ENCODE assay signal across 8 mouse cellular contexts in the genomic region with DNA sequence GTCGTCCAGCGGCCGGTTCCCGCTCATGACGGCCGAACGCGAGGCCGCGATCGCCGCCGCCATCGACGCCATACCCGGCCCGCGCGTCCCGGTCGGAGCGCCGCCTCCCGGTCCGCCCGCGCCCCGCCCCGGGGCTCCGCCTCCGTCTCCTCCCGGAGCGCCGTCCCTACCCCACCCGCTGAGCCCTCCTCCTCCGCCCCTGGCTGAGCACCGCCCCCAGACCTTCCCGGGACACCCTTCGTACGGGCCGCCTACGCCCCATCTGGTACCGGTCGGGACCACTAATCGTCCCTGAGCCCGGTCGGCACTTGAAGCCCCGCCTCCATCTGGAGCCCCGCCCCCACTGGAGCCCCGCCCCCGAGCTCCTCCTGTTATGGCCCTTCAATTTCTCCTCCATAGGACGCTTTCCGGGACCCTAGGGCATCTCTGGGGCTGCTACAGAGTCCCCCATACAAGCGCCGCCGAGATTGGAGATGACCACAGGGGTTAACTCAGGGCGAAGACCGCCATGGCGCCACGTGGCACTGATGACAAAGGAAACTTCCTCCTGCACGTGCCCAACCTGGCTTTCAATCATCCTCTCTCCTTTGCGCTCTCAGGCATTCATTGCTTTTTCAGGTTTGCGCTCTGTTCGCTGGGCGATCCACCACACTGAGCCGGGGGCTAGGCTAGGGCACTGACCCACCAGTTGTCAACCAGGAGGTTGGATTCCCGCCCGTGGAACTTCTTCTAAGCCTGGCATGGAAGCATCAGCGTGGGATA. TPM values are rescaled to one million over a fixed set of nuclear protein-coding genes. Genes with fewer than 3 reads are reported as not detected.
DNase-seq lines count a peak whose midpoint lies in the region; ATAC-seq and TF ChIP-seq lines count a peak whose summit lies in the region.

Gene 2310022B05Rik (minus strand): TSS at position 258 of the 762 bp plus-strand sequence.

- H3K27me3 ChIP-seq in embryonic facial prominence, embryonic 14.5 days (replicated peaks; ENCODE audit: control insufficient read depth, insufficient read depth, low read length) = no peaks in the 10 kb centered on the region
- H3K27me3 ChIP-seq in heart, adult 2 months (ENCODE audit: control insufficient read depth, insufficient read depth, low read length) = no peaks in the 10 kb centered on the region
- no peaks in the 10 kb centered on the region for H3K27me3 ChIP-seq in limb, embryonic 12.5 days
- H3K27me3 ChIP-seq in midbrain, embryonic 14.5 days (ENCODE audit: control insufficient read depth, insufficient read depth, low read length) = no peaks in the 10 kb centered on the region

- H3K27ac ChIP-seq in bone marrow, adult 2 months (ENCODE audit: control insufficient read depth, insufficient read depth, low read depth, low read length, poor library complexity) = peak within 1 kb of the TSS; percentile 13
- peak within 1 kb of the TSS; percentile 94 for H3K27ac ChIP-seq in embryonic facial prominence, embryonic 14.5 days (replicated peaks; ENCODE audit: low read depth, low read length)
- H3K27ac ChIP-seq in heart, adult 2 months = peak within 1 kb of the TSS; percentile 89
- H3K27ac ChIP-seq in limb, embryonic 12.5 days = peak within 1 kb of the TSS; percentile 87
- H3K27ac ChIP-seq in midbrain, embryonic 14.5 days (replicated peaks; ENCODE audit: low read depth, low read length) = peak within 1 kb of the TSS; percentile 87

- DNase-seq in A20 (ENCODE audit: low read depth, low spot score) = peak; percentile 85
- DNase-seq in embryonic facial prominence, embryonic 14.5 days (ENCODE audit: low spot score) = peak; percentile 96
- DNase-seq in heart, adult 2 months = peak; percentile 93 to 94
- peak; percentile 88 to 89 for DNase-seq in kidney, adult 8-10 months
- peak; percentile 89 for DNase-seq in midbrain, embryonic 14.5 days
- DNase-seq in spleen, adult 12 weeks (ENCODE audit: low spot score) = peak; percentile 82

- H3K9ac ChIP-seq in embryonic facial prominence, embryonic 14.5 days (ENCODE audit: low read depth, low read length) = peak within 1 kb of the TSS; percentile 95
- peak within 1 kb of the TSS; percentile 94 for H3K9ac ChIP-seq in heart, adult 2 months (ENCODE audit: low read depth, low read length)
- peak within 1 kb of the TSS; percentile 93 for H3K9ac ChIP-seq in limb, embryonic 12.5 days (replicated peaks)
- H3K9ac ChIP-seq in midbrain, embryonic 14.5 days (replicated peaks; ENCODE audit: low read length) = peak within 1 kb of the TSS; percentile 83

- no peaks in the 10 kb centered on the region for H3K79me2 ChIP-seq in heart, adult 2 months (replicated peaks; ENCODE audit: control insufficient read depth, insufficient read depth, low read length)

- no peak for TF ChIP-seq CTCF in bone marrow, adult 2 months (IDR thresholded peaks at IDR 0.05; ENCODE audit: control insufficient read depth, insufficient read depth, low read length)
- peak; percentile 40 for TF ChIP-seq CTCF in heart, adult 2 months (IDR thresholded peaks at IDR 0.05)

- peak; percentile 68; the same call in 1 of the 2 replicates for TF ChIP-seq POLR2A in bone marrow, adult 2 months (IDR thresholded peaks at IDR 0.05; ENCODE audit: borderline replicate concordance, control insufficient read depth, low read depth, low read length)
- TF ChIP-seq POLR2A in heart, adult 2 months (IDR thresholded peaks at IDR 0.05; ENCODE audit: insufficient read depth, low read depth, low read length) = peak; percentile 66; the same call in 1 of the 2 replicates

- H3K4me2 ChIP-seq in embryonic facial prominence, embryonic 14.5 days (ENCODE audit: low read depth, low read length) = peak within 1 kb of the TSS; percentile 69
- H3K4me2 ChIP-seq in limb, embryonic 12.5 days = peak within 1 kb of the TSS; percentile 84
- peak within 1 kb of the TSS; percentile 65 for H3K4me2 ChIP-seq in midbrain, embryonic 14.5 days (ENCODE audit: low read length)

- intact Hi-C loops in heart, adult 2 months (cut with DNase I) = no loop called here

- no peak for TF ChIP-seq EP300 in heart, adult 2 months (IDR thresholded peaks at IDR 0.05; ENCODE audit: insufficient read depth, low read depth, low read length)

- H3K36me3 ChIP-seq in embryonic facial prominence, embryonic 14.5 days (ENCODE audit: control insufficient read depth, insufficient read depth, low read length) = no peaks in the 10 kb centered on the region
- peaks cover 10% of the 10 kb centered on the region for H3K36me3 ChIP-seq in heart, adult 2 months (ENCODE audit: control insufficient read depth, insufficient read depth, low read length)
- H3K36me3 ChIP-seq in limb, embryonic 12.5 days = peaks cover 6% of the 10 kb centered on the region; the same call in 1 of the 2 replicates
- no peaks in the 10 kb centered on the region for H3K36me3 ChIP-seq in midbrain, embryonic 14.5 days (ENCODE audit: control insufficient read depth, insufficient read depth, low read length)

- ATAC-seq in embryonic facial prominence, embryonic 14.5 days (ENCODE audit: low read depth) = peak; percentile 93
- ATAC-seq in limb, embryonic 12.5 days (ENCODE audit: insufficient number of reproducible peaks, insufficient read depth, low FRiP score, low TSS enrichment, low read depth) = peak; percentile 95
- ATAC-seq in midbrain, embryonic 14.5 days (ENCODE audit: low FRiP score, low TSS enrichment) = peak; percentile 91

- no peaks in the 10 kb centered on the region for H3K4me1 ChIP-seq in bone marrow, adult 2 months (ENCODE audit: control insufficient read depth, insufficient read depth, low read length)
- peaks cover 37% of the 10 kb centered on the region for H3K4me1 ChIP-seq in embryonic facial prominence, embryonic 14.5 days (ENCODE audit: control insufficient read depth, insufficient read depth, low read length)
- peaks cover 9% of the 10 kb centered on the region for H3K4me1 ChIP-seq in heart, adult 2 months (ENCODE audit: control insufficient read depth, insufficient read depth, low read length)
- H3K4me1 ChIP-seq in limb, embryonic 12.5 days (replicated peaks) = peaks cover 41% of the 10 kb centered on the region
- H3K4me1 ChIP-seq in midbrain, embryonic 14.5 days (ENCODE audit: control insufficient read depth, insufficient read depth, low read length) = peaks cover 37% of the 10 kb centered on the region

- WGBS in bone marrow, adult 2 months = 3% methylated on average over 65 of the region's 69 CpGs
- WGBS in embryonic facial prominence, embryonic 14.5 days = 2% methylated on average over 32 of the region's 69 CpGs
- 5% methylated on average over 43 of the region's 69 CpGs for WGBS in heart, adult 2 months
- WGBS in limb, embryonic 12.5 days = 1% methylated on average over 69 of the region's 69 CpGs
- 2% methylated on average over 67 of the region's 69 CpGs for WGBS in midbrain, embryonic 14.5 days

- peak within 1 kb of the TSS; percentile 73 for H3K4me3 ChIP-seq in bone marrow, adult 2 months (replicated peaks; ENCODE audit: control insufficient read depth, low read depth, low read length)
- peak within 1 kb of the TSS; percentile 89 for H3K4me3 ChIP-seq in embryonic facial prominence, embryonic 14.5 days (ENCODE audit: low read depth, low read length)
- peak within 1 kb of the TSS; percentile 66 for H3K4me3 ChIP-seq in heart, adult 2 months
- H3K4me3 ChIP-seq in limb, embryonic 12.5 days (replicated peaks) = peak within 1 kb of the TSS; percentile 89
- H3K4me3 ChIP-seq in midbrain, embryonic 14.5 days (replicated peaks; ENCODE audit: low read depth, low read length) = peak within 1 kb of the TSS; percentile 89

- no peaks in the 10 kb centered on the region for H3K9me3 ChIP-seq in embryonic facial prominence, embryonic 14.5 days (ENCODE audit: control insufficient read depth, low read length)
- H3K9me3 ChIP-seq in limb, embryonic 12.5 days = no peaks in the 10 kb centered on the region
- no peaks in the 10 kb centered on the region for H3K9me3 ChIP-seq in midbrain, embryonic 14.5 days (ENCODE audit: control insufficient read depth, low read length)

RNA-seq across cellular contexts. Expression of gene 2310022B05Rik, which starts in this region (rescaled TPM):
- 11.0 and 16.7 TPM in 2 replicates for polyA plus RNA-seq in bone marrow, adult 2 months (2011; ENCODE audit: insufficient read depth, insufficient read length, low replicate concordance, missing spikeins)
- polyA plus RNA-seq in embryonic facial prominence, embryonic 14.5 days (2014; fragmentation: Nextera tagmentation; extraction: Ambion mirVana) = 45.5 and 46.4 TPM in 2 replicates
- 10 to 100 TPM; 54.4 to 61.8 TPM for total RNA-seq in heart, adult 2 months (2021)
- 64.3 and 65.1 TPM in 2 replicates for polyA plus RNA-seq in heart, adult 2 months (2012; rRNA removed)
- 29.1 and 33.1 TPM in 2 replicates for polyA plus RNA-seq in limb, embryonic 12.5 days (2016; fragmentation: Nextera tagmentation; extraction: Ambion mirVana)
- 29.0 and 31.7 TPM in 2 replicates for polyA plus RNA-seq in midbrain, embryonic 14.5 days (2014; fragmentation: Nextera tagmentation; extraction: Ambion mirVana)

Comparison
In these comparisons a context has a peak if more than half of its experiments do, and no peak if none do; other contexts are left out.
1. Peak in every context shown above with its lines: DNase-seq, ATAC-seq, H3K4me3 ChIP-seq and H3K27ac ChIP-seq.
2. H3K27ac ChIP-seq: peak in every context shown above with its lines; median percentile 94 in embryonic facial prominence, embryonic 14.5 days; 89 in heart, adult 2 months; 87 in limb, embryonic 12.5 days; 87 in midbrain, embryonic 14.5 days; 13 in bone marrow, adult 2 months.